Mouse (Mus musculus): ENCODE measurements around the gene Myo16.

DNA sequence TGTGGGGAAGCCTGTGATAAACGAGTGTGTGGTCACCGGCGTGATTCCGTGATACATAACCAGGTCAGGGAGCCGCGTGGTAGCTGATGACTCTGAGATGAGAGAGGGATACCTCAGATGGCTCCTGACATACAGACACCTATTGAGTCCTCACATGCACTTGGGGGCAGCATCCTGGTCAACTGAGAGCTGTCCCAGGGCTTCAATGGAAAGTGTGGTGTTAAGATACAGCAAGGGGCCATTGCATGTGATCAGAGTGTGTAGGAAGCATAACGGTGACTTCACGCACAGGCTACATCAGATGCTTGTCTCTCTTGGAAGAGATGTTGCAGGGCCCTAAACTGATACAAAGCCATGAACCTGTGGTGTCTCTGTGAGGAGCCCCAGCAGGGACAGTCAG is 260.2 kb downstream of the Myo16 start:
- TF ChIP-seq EP300 (IDR thresholded peaks at IDR 0.05; ENCODE audit: low read depth): no peak
- no peak for TF ChIP-seq CTCF (IDR thresholded peaks at IDR 0.05; ENCODE audit: low read depth)
